Comparison of ENCODE assay signal across 24 mouse cellular contexts in the genomic region with DNA sequence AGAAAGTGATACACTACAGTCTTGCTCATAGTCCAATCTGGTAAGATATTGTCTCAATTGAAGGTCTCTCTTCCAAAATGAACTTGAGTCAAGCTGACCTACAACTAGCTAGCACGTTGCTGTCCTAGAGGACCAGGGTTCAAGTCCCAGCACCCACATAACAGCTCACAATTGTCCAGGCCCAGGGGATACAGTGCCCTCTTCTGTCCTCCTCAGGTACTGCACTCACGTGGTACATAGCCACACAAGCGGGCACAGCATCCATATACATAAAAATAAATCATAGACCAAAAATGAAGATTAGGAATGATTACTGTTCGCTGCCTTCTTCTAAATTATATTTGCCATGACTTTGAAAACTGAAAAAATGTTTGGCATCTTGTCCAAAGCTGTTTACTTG.
DNase-seq lines count a peak whose midpoint lies in the region; ATAC-seq and TF ChIP-seq lines count a peak whose summit lies in the region.
"Had no signal": no experiment of that assay in that cellular context is flagged by ENCODE, and none has a peak within 500 bp of the region (broad histone marks: within the 10 kb centered on the region; RNA-seq: fewer than 3 reads in every experiment).

No protein-coding gene starts in this region.

- no peak for DNase-seq in heart, adult 2 months
- DNase-seq in heart, postnatal 4 days, result no peak
- DNase-seq in left cerebral cortex, adult 2 months (ENCODE audit: extremely low spot score in 1 of 2, low spot score in 2 of 2), result no peak
- DNase-seq in left cerebral cortex, adult 11 months (ENCODE audit: low spot score), result no peak
- DNase-seq in testis, postnatal 10 days (ENCODE audit: low spot score), result no peak
- no peak for DNase-seq in stomach, postnatal 0 days (ENCODE audit: low spot score)
- no peak for DNase-seq in kidney, adult 9 months
- DNase-seq: adrenal gland, adult 2 months; cerebellum, adult 18-20 months; cerebellum, postnatal 14 days; forebrain, postnatal 0 days; gastrocnemius, postnatal 36 days; kidney, adult 11 months; kidney, postnatal 14 days; thymus, adult 18-20 months; thymus, postnatal 4 days had no signal

- H3K36me3 ChIP-seq in heart, adult 2 months (ENCODE audit: control insufficient read depth, insufficient read depth, low read length), result no peaks in the 10 kb centered on the region
- H3K36me3 ChIP-seq in testis, adult 2 months (ENCODE audit: control insufficient read depth, insufficient read depth, low read length), result no peaks in the 10 kb centered on the region
- H3K36me3 ChIP-seq in stomach, postnatal 0 days (ENCODE audit: control insufficient read depth, insufficient read depth, low read length), result no peaks in the 10 kb centered on the region
- H3K36me3 ChIP-seq: embryonic facial prominence, embryonic 12.5 days; limb, embryonic 13.5 days; liver, embryonic 15.5 days; midbrain, embryonic 15.5 days; neural tube, embryonic 13.5 days had no signal

- H3K9me3 ChIP-seq in stomach, postnatal 0 days (ENCODE audit: control insufficient read depth, low read length), result no peaks in the 10 kb centered on the region
- H3K9me3 ChIP-seq: embryonic facial prominence, embryonic 12.5 days; liver, embryonic 15.5 days; midbrain, embryonic 15.5 days; neural tube, embryonic 13.5 days had no signal

- TF ChIP-seq POLR2A in heart, adult 2 months (IDR thresholded peaks at IDR 0.05; ENCODE audit: insufficient read depth, low read depth, low read length), result no peak
- TF ChIP-seq POLR2A in testis, adult 2 months (IDR thresholded peaks at IDR 0.05; ENCODE audit: control insufficient read depth, low read depth, low read length), result no peak

- WGBS in heart, adult 2 months, result 98% methylated on average over 4 of the region's 4 CpGs
- 96% methylated on average over 4 of the region's 4 CpGs for WGBS in stomach, postnatal 0 days

- no peak overlapping the region for H3K4me3 ChIP-seq in heart, adult 2 months
- H3K4me3 ChIP-seq in left cerebral cortex, adult 2 months, result no peak overlapping the region
- no peak overlapping the region for H3K4me3 ChIP-seq in testis, adult 2 months (ENCODE audit: control insufficient read depth, low read depth, low read length)
- H3K4me3 ChIP-seq in stomach, postnatal 0 days (ENCODE audit: low read depth, low read length), result no peak overlapping the region
- H3K4me3 ChIP-seq: embryonic facial prominence, embryonic 12.5 days; limb, embryonic 13.5 days; liver, embryonic 15.5 days; midbrain, embryonic 15.5 days; myocyte; neural tube, embryonic 13.5 days had no signal

- no peak for ATAC-seq in stomach, postnatal 0 days (ENCODE audit: low FRiP score, low TSS enrichment)
- ATAC-seq: forebrain, postnatal 0 days; hindbrain, embryonic 16.5 days; midbrain, embryonic 15.5 days had no signal

- peak; percentile 43 for TF ChIP-seq CTCF in heart, adult 2 months (IDR thresholded peaks at IDR 0.05)
- TF ChIP-seq CTCF in left cerebral cortex, adult 2 months (IDR thresholded peaks at IDR 0.05), result peak; percentile 8; the same call in 1 of the 2 replicates
- TF ChIP-seq CTCF in testis, adult 2 months (IDR thresholded peaks at IDR 0.05; ENCODE audit: control insufficient read depth, insufficient read depth, insufficient replicate concordance, low read depth, low read length), result peak; percentile 66; the same call in 1 of the 2 replicates
- TF ChIP-seq CTCF in stomach, postnatal 0 days (IDR thresholded peaks at IDR 0.05; ENCODE audit: low read depth), result peak; percentile 39

- no peak overlapping the region for H3K4me2 ChIP-seq in stomach, postnatal 0 days (replicated peaks; ENCODE audit: low read depth)
- H3K4me2 ChIP-seq: embryonic facial prominence, embryonic 12.5 days; limb, embryonic 13.5 days; liver, embryonic 15.5 days; midbrain, embryonic 15.5 days; neural tube, embryonic 13.5 days had no signal

- H3K27ac ChIP-seq in heart, adult 2 months, result no peak overlapping the region
- H3K27ac ChIP-seq in left cerebral cortex, adult 2 months, result no peak overlapping the region
- no peak overlapping the region for H3K27ac ChIP-seq in testis, adult 2 months (ENCODE audit: control insufficient read depth, insufficient read depth, low read depth, low read length)
- no peak overlapping the region for H3K27ac ChIP-seq in stomach, postnatal 0 days (replicated peaks)
- H3K27ac ChIP-seq: embryonic facial prominence, embryonic 12.5 days; limb, embryonic 13.5 days; liver, embryonic 15.5 days; midbrain, embryonic 15.5 days; neural tube, embryonic 13.5 days had no signal

- no peak for TF ChIP-seq EP300 in heart, adult 2 months (IDR thresholded peaks at IDR 0.05; ENCODE audit: insufficient read depth, low read depth, low read length)
- TF ChIP-seq EP300 in stomach, postnatal 0 days (optimal IDR thresholded peaks at IDR 0.05), result no peak

- H3K79me2 ChIP-seq in heart, adult 2 months (replicated peaks; ENCODE audit: control insufficient read depth, insufficient read depth, low read length), result no peaks in the 10 kb centered on the region

- H3K4me1 ChIP-seq in heart, adult 2 months (ENCODE audit: control insufficient read depth, insufficient read depth, low read length), result no peaks in the 10 kb centered on the region
- H3K4me1 ChIP-seq in testis, adult 2 months (ENCODE audit: control insufficient read depth, insufficient read depth, low read length), result no peaks in the 10 kb centered on the region
- H3K4me1 ChIP-seq in stomach, postnatal 0 days (replicated peaks; ENCODE audit: control insufficient read depth, insufficient read depth), result 0 out of 2 replicates have a peak, but pooled peaks cover 3% of the 10 kb centered on the region
- H3K4me1 ChIP-seq: liver, embryonic 15.5 days; midbrain, embryonic 15.5 days had no signal

- no peaks in the 10 kb centered on the region for H3K27me3 ChIP-seq in heart, adult 2 months (ENCODE audit: control insufficient read depth, insufficient read depth, low read length)
- H3K27me3 ChIP-seq in testis, adult 2 months (ENCODE audit: control insufficient read depth, insufficient read depth, low read length), result no peaks in the 10 kb centered on the region
- no peaks in the 10 kb centered on the region for H3K27me3 ChIP-seq in stomach, postnatal 0 days (ENCODE audit: control insufficient read depth, insufficient read depth, low read length)
- H3K27me3 ChIP-seq: embryonic facial prominence, embryonic 12.5 days; limb, embryonic 13.5 days; liver, embryonic 15.5 days; midbrain, embryonic 15.5 days; neural tube, embryonic 13.5 days had no signal

- intact Hi-C loops in heart, adult 2 months (cut with DNase I), result no loop called here
- intact Hi-C loops in left cerebral cortex, adult 2 months (cut with DNase I), result no loop called here

- H3K9ac ChIP-seq in heart, adult 2 months (ENCODE audit: low read depth, low read length), result no peak overlapping the region
- no peak overlapping the region for H3K9ac ChIP-seq in stomach, postnatal 0 days (ENCODE audit: low read length)
- H3K9ac ChIP-seq: embryonic facial prominence, embryonic 12.5 days; forebrain, postnatal 0 days; limb, embryonic 13.5 days; liver, embryonic 15.5 days; midbrain, embryonic 15.5 days; neural tube, embryonic 13.5 days had no signal

Comparison
In these comparisons a context has a peak if more than half of its experiments do, and no peak if none do; other contexts are left out.
1. CTCF ChIP-seq: peak in every context shown above with its lines; median percentile 66 in testis, adult 2 months; 43 in heart, adult 2 months; 39 in stomach, postnatal 0 days; 8 in left cerebral cortex, adult 2 months.